Mouse (Mus musculus) subcutaneous adipose tissue, adult 2 months (tissue): ENCODE data around the gene Gm34302. TPM values are rescaled to one million over a fixed set of nuclear protein-coding genes. Genes with fewer than 3 reads are reported as not detected.

ENCODE experiments used
- polyA plus RNA-seq: library from polyadenylated mRNA; depleted of rRNA; stranded (reverse); fragments of >200 nt; gene quantifications from 2 replicates; pipeline ENCODE4 v1.2.3, GENCODE M21; 2012; ENCODE audit warnings: low replicate concordance; rRNA removed

The Gm34302 gene
- not detected in 2 replicates for polyA plus RNA-seq

GRCm38 (mm10) chr3:63483726-63484125, at the start of gene Gm34302:
Gene Gm34302 (minus strand): TSS chr3:63483879.

Other genes starting within 250 kb of the Gm34302 start
- gene Mme, start 242.3 kb downstream of the Gm34302 start, polyA plus RNA-seq, result 19.3 and 28.0 TPM in 2 replicates